Mouse (Mus musculus): ENCODE data around the gene Tradd. TPM values are rescaled to one million over a fixed set of nuclear protein-coding genes. Genes with fewer than 3 reads are reported as not detected.

Tradd gene
- 11.9 TPM for polyA plus RNA-seq (2015; fragmentation: Illumina TruSeq; extraction: RNeasy Lipid Tissue Mini Kit (QIAGEN cat#74804); ENCODE audit: low read depth, low replicate concordance)

GRCm38 (mm10) chr8:105264024-105264982, at the start of gene Tradd, which contains the start of gene Fbxl8:
Gene Tradd, minus strand, starts transcription at chr8:105264609.
Gene Fbxl8, plus strand, starts transcription at chr8:105264648.

GRCm38 (mm10) chr8:105305211-105306145, 41.1 kb upstream of the Tradd start, which contains the start of gene Elmo3:
Gene Elmo3, plus strand, starts transcription at chr8:105305601.

GRCm38 (mm10) chr8:105297511-105298192, 33.2 kb upstream of the Tradd start, which contains the start of gene E2f4:
Gene E2f4, plus strand, starts transcription at chr8:105297663.

GRCm38 (mm10) chr8:105295895-105296573, 31.6 kb upstream of the Tradd start, which contains the start of gene Exoc3l:
Gene Exoc3l, minus strand, starts transcription at chr8:105296101.

GRCm38 (mm10) chr8:105289805-105290460, 25.5 kb upstream of the Tradd start, which contains the start of gene 4931428F04Rik:
Gene 4931428F04Rik, minus strand, starts transcription at chr8:105289864.

GRCm38 (mm10) chr8:105275840-105276239, 11.4 kb upstream of the Tradd start, which contains the start of gene Nol3:
Gene Nol3, plus strand, starts transcription at chr8:105276140.

GRCm38 (mm10) chr8:105269461-105269947, 5.1 kb upstream of the Tradd start, which contains the start of gene Hsf4:
Gene Hsf4, plus strand, starts transcription at chr8:105269801.

GRCm38 (mm10) chr8:105254966-105255350, 9.5 kb downstream of the Tradd start, which contains the start of gene B3gnt9:
Gene B3gnt9, minus strand, starts transcription at chr8:105255153.

GRCm38 (mm10) chr8:105224413-105225271, 39.8 kb downstream of the Tradd start, which contains the start of gene D230025D16Rik:
Gene D230025D16Rik, plus strand, starts transcription at chr8:105225145.

Other genes starting within 250 kb of the Tradd start
- gene Ces3a, start 216.0 kb downstream of the Tradd start, polyA plus RNA-seq (2015; fragmentation: Illumina TruSeq; extraction: RNeasy Lipid Tissue Mini Kit (QIAGEN cat#74804); ENCODE audit: low read depth, low replicate concordance) = 0.52 TPM
- not detected for gene Ces3b, start 180.9 kb downstream of the Tradd start, polyA plus RNA-seq (2015; fragmentation: Illumina TruSeq; extraction: RNeasy Lipid Tissue Mini Kit (QIAGEN cat#74804); ENCODE audit: low read depth, low replicate concordance)
- gene Ces4a, start 132.8 kb downstream of the Tradd start, polyA plus RNA-seq (2015; fragmentation: Illumina TruSeq; extraction: RNeasy Lipid Tissue Mini Kit (QIAGEN cat#74804); ENCODE audit: low read depth, low replicate concordance) = not detected
- 23.1 TPM for gene Cbfb, start 93.9 kb downstream of the Tradd start, polyA plus RNA-seq (2015; fragmentation: Illumina TruSeq; extraction: RNeasy Lipid Tissue Mini Kit (QIAGEN cat#74804); ENCODE audit: low read depth, low replicate concordance)
- gene D230025D16Rik, start 39.5 kb downstream of the Tradd start, polyA plus RNA-seq (2015; fragmentation: Illumina TruSeq; extraction: RNeasy Lipid Tissue Mini Kit (QIAGEN cat#74804); ENCODE audit: low read depth, low replicate concordance) = 30.8 TPM
- 4.0 TPM for gene B3gnt9, start 9.5 kb downstream of the Tradd start, polyA plus RNA-seq (2015; fragmentation: Illumina TruSeq; extraction: RNeasy Lipid Tissue Mini Kit (QIAGEN cat#74804); ENCODE audit: low read depth, low replicate concordance)
- gene Fbxl8, start within 50 bp of the Tradd start, polyA plus RNA-seq (2015; fragmentation: Illumina TruSeq; extraction: RNeasy Lipid Tissue Mini Kit (QIAGEN cat#74804); ENCODE audit: low read depth, low replicate concordance) = 0.62 TPM
- gene Hsf4, start 5.2 kb upstream of the Tradd start, polyA plus RNA-seq (2015; fragmentation: Illumina TruSeq; extraction: RNeasy Lipid Tissue Mini Kit (QIAGEN cat#74804); ENCODE audit: low read depth, low replicate concordance) = 18.8 TPM
- 13.3 TPM for gene Nol3, start 11.5 kb upstream of the Tradd start, polyA plus RNA-seq (2015; fragmentation: Illumina TruSeq; extraction: RNeasy Lipid Tissue Mini Kit (QIAGEN cat#74804); ENCODE audit: low read depth, low replicate concordance)
- 18.4 TPM for gene 4931428F04Rik, start 25.3 kb upstream of the Tradd start, polyA plus RNA-seq (2015; fragmentation: Illumina TruSeq; extraction: RNeasy Lipid Tissue Mini Kit (QIAGEN cat#74804); ENCODE audit: low read depth, low replicate concordance)
- gene Exoc3l, start 31.5 kb upstream of the Tradd start, polyA plus RNA-seq (2015; fragmentation: Illumina TruSeq; extraction: RNeasy Lipid Tissue Mini Kit (QIAGEN cat#74804); ENCODE audit: low read depth, low replicate concordance) = 1.3 TPM
- 30.4 TPM for gene E2f4, start 33.1 kb upstream of the Tradd start, polyA plus RNA-seq (2015; fragmentation: Illumina TruSeq; extraction: RNeasy Lipid Tissue Mini Kit (QIAGEN cat#74804); ENCODE audit: low read depth, low replicate concordance)
- 2.6 TPM for gene Elmo3, start 41.0 kb upstream of the Tradd start, polyA plus RNA-seq (2015; fragmentation: Illumina TruSeq; extraction: RNeasy Lipid Tissue Mini Kit (QIAGEN cat#74804); ENCODE audit: low read depth, low replicate concordance)
- 1.5 TPM for gene Lrrc29, start 61.7 kb upstream of the Tradd start, polyA plus RNA-seq (2015; fragmentation: Illumina TruSeq; extraction: RNeasy Lipid Tissue Mini Kit (QIAGEN cat#74804); ENCODE audit: low read depth, low replicate concordance)
- gene Tmem208, start 61.7 kb upstream of the Tradd start, polyA plus RNA-seq (2015; fragmentation: Illumina TruSeq; extraction: RNeasy Lipid Tissue Mini Kit (QIAGEN cat#74804); ENCODE audit: low read depth, low replicate concordance) = 88.0 TPM
- gene Fhod1, start 83.3 kb upstream of the Tradd start, polyA plus RNA-seq (2015; fragmentation: Illumina TruSeq; extraction: RNeasy Lipid Tissue Mini Kit (QIAGEN cat#74804); ENCODE audit: low read depth, low replicate concordance) = 2.8 TPM
- 24.9 TPM for gene Slc9a5, start 84.2 kb upstream of the Tradd start, polyA plus RNA-seq (2015; fragmentation: Illumina TruSeq; extraction: RNeasy Lipid Tissue Mini Kit (QIAGEN cat#74804); ENCODE audit: low read depth, low replicate concordance)
- gene Plekhg4, start 108.7 kb upstream of the Tradd start, polyA plus RNA-seq (2015; fragmentation: Illumina TruSeq; extraction: RNeasy Lipid Tissue Mini Kit (QIAGEN cat#74804); ENCODE audit: low read depth, low replicate concordance) = 2.6 TPM
- gene Kctd19, start 148.9 kb upstream of the Tradd start, polyA plus RNA-seq (2015; fragmentation: Illumina TruSeq; extraction: RNeasy Lipid Tissue Mini Kit (QIAGEN cat#74804); ENCODE audit: low read depth, low replicate concordance) = not detected
- gene Lrrc36, start 149.0 kb upstream of the Tradd start, polyA plus RNA-seq (2015; fragmentation: Illumina TruSeq; extraction: RNeasy Lipid Tissue Mini Kit (QIAGEN cat#74804); ENCODE audit: low read depth, low replicate concordance) = 1.2 TPM
- gene Tppp3, start 206.9 kb upstream of the Tradd start, polyA plus RNA-seq (2015; fragmentation: Illumina TruSeq; extraction: RNeasy Lipid Tissue Mini Kit (QIAGEN cat#74804); ENCODE audit: low read depth, low replicate concordance) = 110 TPM
- gene Zdhhc1, start 232.3 kb upstream of the Tradd start, polyA plus RNA-seq (2015; fragmentation: Illumina TruSeq; extraction: RNeasy Lipid Tissue Mini Kit (QIAGEN cat#74804); ENCODE audit: low read depth, low replicate concordance) = 33.3 TPM

Data from brain, adult 10 weeks (tissue).